Mouse (Mus musculus): ENCODE measurements around the gene Pkhd1.

DNA sequence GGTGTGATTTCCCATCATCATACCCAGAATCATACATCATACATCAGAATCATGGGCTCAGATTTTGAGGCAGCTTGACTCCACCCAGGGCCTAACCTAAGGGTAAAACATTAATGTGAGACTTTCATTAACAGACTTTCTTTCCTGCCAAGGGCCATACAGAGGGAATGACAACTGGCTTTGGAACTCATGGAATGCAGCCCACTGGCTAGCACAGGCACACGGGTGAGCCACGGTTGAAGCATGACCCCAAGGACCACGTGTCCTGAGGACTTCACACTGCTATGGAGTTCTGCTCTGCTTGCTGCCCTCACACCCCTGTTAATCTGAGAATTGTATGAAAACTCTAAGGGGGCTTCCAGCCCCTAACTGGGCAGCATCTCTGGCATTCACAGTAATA, 1.5 kb upstream of the Pkhd1 start:
- TF ChIP-seq POLR2A (IDR thresholded peaks at IDR 0.05; ENCODE audit: insufficient read depth, low read depth, low read length) (no peak), CTCF (IDR thresholded peaks at IDR 0.05; ENCODE audit: insufficient read depth, low read depth, low read length) (no peak)

All from olfactory bulb, adult 2 months (tissue).